Mouse (Mus musculus) MEL (cell line): Measurements from ENCODE around the gene Prcd. TPM values are rescaled to one million over a fixed set of nuclear protein-coding genes. Genes with fewer than 3 reads are reported as not detected.

Experiments used
- DNase-seq: peaks from one replicate; pipeline ENCODE4 v3.0.0; 2011; ENCODE audit warnings: low read depth, low spot score
- H3K27ac ChIP-seq: 2 replicates; pipeline ENCODE4 v1.5.1; 2012; ENCODE audit warnings: low read depth, mild to moderate bottlenecking, control low read depth, low read length, moderate library complexity; ENCODE audit not compliant: control insufficient read depth
- H3K27me3 ChIP-seq, 2 experiments: fragments of 150-350 bp in 1 of 2; sonication (generic) in 1 of 2; 2 replicates each; pipeline ENCODE4 v1.6.1; 2012; ENCODE audit warnings: low read length in 2 of 2, mild to moderate bottlenecking in 2 of 2, improper control_type of control experiment in 1 of 2, moderate library complexity in 1 of 2; ENCODE audit not compliant: insufficient read depth in 2 of 2, control insufficient read depth in 1 of 2
- H3K36me3 ChIP-seq, 2 experiments: 2 replicates each; pipeline ENCODE4 v1.6.1; 2012 to 2014; ENCODE audit warnings: low read length in 2 of 2, improper control_type of control experiment in 1 of 2, inconsistent platforms in 1 of 2, mild to moderate bottlenecking in 1 of 2; ENCODE audit not compliant: insufficient read depth in 2 of 2, control insufficient read depth in 1 of 2
- H3K4me1 ChIP-seq, 2 experiments: fragments of 150-350 bp in 1 of 2; sonication (generic) in 1 of 2; 2 replicates each; pipeline ENCODE4 v1.6.1; 2012; ENCODE audit warnings: low read length in 2 of 2, improper control_type of control experiment in 1 of 2, mild to moderate bottlenecking in 1 of 2; ENCODE audit not compliant: insufficient read depth in 2 of 2, control insufficient read depth in 1 of 2
- H3K4me3 ChIP-seq, 2 experiments: fragments of 150-350 bp in 1 of 2; sonication (generic) in 1 of 2; 2 replicates each; pipeline ENCODE4 v1.5.1; 2012; ENCODE audit warnings: low read depth in 2 of 2, low read length in 2 of 2, mild to moderate bottlenecking in 2 of 2, moderate library complexity in 2 of 2, control low read depth in 1 of 2, improper control_type of control experiment in 1 of 2; ENCODE audit not compliant: control insufficient read depth in 1 of 2, insufficient read depth in 1 of 2
- H3K79me2 ChIP-seq: 2 replicates; pipeline ENCODE4 v1.6.1; 2012; ENCODE audit warnings: mild to moderate bottlenecking, low read length, moderate library complexity; ENCODE audit not compliant: control insufficient read depth, poor library complexity, insufficient read depth
- H3K9ac ChIP-seq: 2 replicates; pipeline ENCODE4 v1.6.1; 2012; ENCODE audit warnings: low read depth, mild to moderate bottlenecking, control low read depth, low read length, moderate library complexity; ENCODE audit not compliant: control insufficient read depth, poor library complexity, severe bottlenecking
- H3K9me3 ChIP-seq: fragments of 150-350 bp; sonication (generic); replicated peaks from 2 replicates; pipeline ENCODE4 v1.6.1; 2012; ENCODE audit warnings: mild to moderate bottlenecking, low read length, improper control_type of control experiment, moderate library complexity; ENCODE audit not compliant: insufficient read depth
- ELF1 ChIP-seq: IDR thresholded peaks from 2 replicates; pipeline ENCODE4 v1.6.1; 2014; ENCODE audit warnings: low read depth, mild to moderate bottlenecking, inconsistent platforms, low read length, improper control_type of control experiment, moderate library complexity
- EP300 ChIP-seq, 2 experiments: IDR thresholded peaks; 2 replicates each; pipeline ENCODE4 v1.6.1; 2011; ENCODE audit warnings: improper control_type of control experiment in 2 of 2, low read length in 2 of 2, low read depth in 1 of 2, mild to moderate bottlenecking in 1 of 2
- GATA1 ChIP-seq: IDR thresholded peaks from 2 replicates; pipeline ENCODE4 v1.6.1; 2011; ENCODE audit warnings: low read depth, low read length, improper control_type of control experiment
- MAFK ChIP-seq: IDR thresholded peaks from 2 replicates; pipeline ENCODE4 v1.6.1; 2011; ENCODE audit warnings: low read depth, mild to moderate bottlenecking, low read length, improper control_type of control experiment, borderline replicate concordance
- MAX ChIP-seq: IDR thresholded peaks from 2 replicates; pipeline ENCODE4 v1.6.1; 2011; ENCODE audit warnings: low read length, improper control_type of control experiment
- MAZ ChIP-seq: IDR thresholded peaks from 2 replicates; pipeline ENCODE4 v1.6.1; 2012; ENCODE audit warnings: low read depth, mild to moderate bottlenecking, inconsistent platforms, low read length, improper control_type of control experiment
- MXI1 ChIP-seq: IDR thresholded peaks from 2 replicates; pipeline ENCODE4 v1.6.1; 2011; ENCODE audit warnings: mild to moderate bottlenecking, low read depth, low read length, improper control_type of control experiment
- NELFE ChIP-seq: IDR thresholded peaks from 2 replicates; pipeline ENCODE4 v1.6.1; 2011; ENCODE audit warnings: low read depth, low read length, improper control_type of control experiment
- POLR2A ChIP-seq, 2 experiments: IDR thresholded peaks; 2 replicates each; pipeline ENCODE4 v1.6.1; 2011 to 2012; ENCODE audit warnings: low read length in 2 of 2, mild to moderate bottlenecking in 2 of 2, control low read depth in 1 of 2, improper control_type of control experiment in 1 of 2, low read depth in 1 of 2, moderate library complexity in 1 of 2; ENCODE audit not compliant: control insufficient read depth in 1 of 2, insufficient read depth in 1 of 2, poor library complexity in 1 of 2
- POLR2AphosphoS2 ChIP-seq: IDR thresholded peaks from 2 replicates; pipeline ENCODE4 v1.6.1; 2011; ENCODE audit warnings: low read length, improper control_type of control experiment
- POLR2AphosphoS5 ChIP-seq: IDR thresholded peaks from 2 replicates; pipeline ENCODE4 v1.6.1; 2012; ENCODE audit warnings: low read depth, borderline replicate concordance, mild to moderate bottlenecking, inconsistent platforms, low read length, moderate library complexity, mixed read lengths
- SMC3 ChIP-seq: IDR thresholded peaks from 2 replicates; pipeline ENCODE4 v1.6.1; 2011; ENCODE audit warnings: low read depth, low read length, improper control_type of control experiment
- TBP ChIP-seq: IDR thresholded peaks from 2 replicates; pipeline ENCODE4 v1.8.0; 2011; ENCODE audit warnings: low read depth, low read length, improper control_type of control experiment
- TCF12 ChIP-seq: IDR thresholded peaks from 2 replicates; pipeline ENCODE4 v1.6.1; 2014; ENCODE audit warnings: low read depth, mild to moderate bottlenecking, inconsistent platforms, low read length, improper control_type of control experiment, moderate library complexity
- USF1 ChIP-seq: IDR thresholded peaks from 2 replicates; pipeline ENCODE4 v1.6.1; 2014; ENCODE audit warnings: low read depth, mild to moderate bottlenecking, inconsistent platforms, low read length, improper control_type of control experiment, moderate library complexity
- polyA plus RNA-seq, 2 experiments: library from polyadenylated mRNA; stranded (reverse) in 1 of 2; unstranded in 1 of 2; fragments of >175 nt in 1 of 2; fragments of >200 nt in 1 of 2; gene quantifications; 2 replicates each; pipeline versions ENCODE4 v1.2.1 to v1.2.4; 2012; ENCODE audit warnings: low replicate concordance in 2 of 2, low read depth in 1 of 2; ENCODE audit not compliant: insufficient read length in 2 of 2, insufficient read depth in 1 of 2, missing spikeins in 1 of 2
- total RNA-seq: library from RNA; depleted of rRNA; stranded (reverse); fragments of 300-350 nt; gene quantifications from 2 replicates; pipeline ENCODE4 v1.2.3, GENCODE M21; 2012

Gene Prcd
- total and polyA plus RNA-seq, 3 experiments: 44.4 to 72.2 TPM; not detected in 1

DNA sequence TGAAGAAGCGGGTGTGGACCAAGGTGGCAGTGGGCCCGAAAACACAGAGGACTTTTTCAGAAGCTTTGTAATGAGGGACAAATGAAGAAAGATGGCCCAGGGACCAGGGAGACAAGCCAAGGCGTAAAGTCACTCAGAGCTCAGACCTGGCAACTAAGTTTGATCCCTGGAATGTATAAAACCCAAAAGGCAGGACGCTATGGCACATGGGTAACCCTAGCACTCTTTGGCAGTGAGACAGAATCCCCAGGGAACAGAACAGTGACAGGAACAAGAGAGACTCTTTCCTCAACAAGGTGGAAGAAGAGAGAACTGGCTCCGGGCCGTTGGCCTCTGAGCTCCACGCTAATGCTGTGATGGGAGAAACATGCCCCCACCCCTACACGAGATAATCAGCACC is 2.5 kb upstream of the Prcd start:
- Histone ChIP-seq H3K79me2 (no peaks in the 10 kb centered on the region; the same call in 1 of the 2 replicates), H3K36me3 (peaks cover 0 to 15% of the 10 kb centered on the region in 2 experiments; a peak in 2 of 4 replicates), H3K9me3 (no peaks in the 10 kb centered on the region), H3K27me3 (peaks cover 0 to 7% of the 10 kb centered on the region in 2 experiments; a peak in 1 of 4 replicates), H3K4me1 (peaks cover 0 to 28% of the 10 kb centered on the region in 2 experiments), H3K27ac (no peak overlapping the region), H3K9ac (no peak overlapping the region), H3K4me3 (no peak overlapping the region)
- DNase-seq: no peak
- TF ChIP-seq NELFE: no peak
- no peak for TF ChIP-seq POLR2A (IDR thresholded peaks at IDR 0.05; ENCODE audit: control insufficient read depth in 1 of 2, insufficient read depth in 1 of 2, low read depth in 1 of 2, low read length in 2 of 2, poor library complexity in 1 of 2)
- TF ChIP-seq MXI1: no peak
- no peak for TF ChIP-seq TCF12
- no peak for TF ChIP-seq MAZ
- TF ChIP-seq ELF1: no peak
- TF ChIP-seq MAX: no peak
- no peak for TF ChIP-seq POLR2AphosphoS5
- no peak for TF ChIP-seq GATA1
- no peak for TF ChIP-seq MAFK
- TF ChIP-seq SMC3: no peak
- no peak for TF ChIP-seq POLR2AphosphoS2
- no peak for TF ChIP-seq EP300 (IDR thresholded peaks at IDR 0.05; ENCODE audit: low read depth in 1 of 2, low read length in 2 of 2)
- no peak for TF ChIP-seq USF1

DNA sequence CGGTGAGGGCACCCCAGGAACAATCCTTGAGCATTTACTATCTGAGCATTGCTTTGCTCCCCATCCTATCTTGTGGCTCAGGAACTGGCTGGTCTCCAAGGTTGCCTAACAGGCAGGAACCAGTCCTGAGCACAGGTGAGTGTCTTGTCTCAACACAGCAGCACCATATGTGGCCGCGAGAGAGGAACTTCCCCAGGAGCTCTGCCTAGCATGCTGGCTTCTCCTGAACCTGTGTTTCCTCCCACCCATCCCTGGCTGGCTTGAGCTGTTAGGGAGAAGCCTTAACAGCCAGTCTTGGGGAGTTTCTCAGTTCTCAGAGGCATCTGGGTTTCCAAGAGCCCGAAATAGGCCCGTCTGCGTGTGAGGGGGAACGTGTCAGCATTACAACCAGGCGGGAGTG is 2.0 kb upstream of the Prcd start:
- Histone ChIP-seq H3K9me3 (no peaks in the 10 kb centered on the region), H3K27me3 (peaks cover 0 to 7% of the 10 kb centered on the region in 2 experiments; a peak in 1 of 4 replicates), H3K27ac (no peak overlapping the region), H3K36me3 (peaks cover 0 to 15% of the 10 kb centered on the region in 2 experiments; a peak in 2 of 4 replicates), H3K79me2 (no peaks in the 10 kb centered on the region; the same call in 1 of the 2 replicates)
- TF ChIP-seq USF1: no peak
- TF ChIP-seq TBP: 0 out of 2 replicates have a peak, but pooled peaks have one; percentile 6
- TF ChIP-seq TCF12: 0 out of 2 replicates have a peak, but pooled peaks have one; percentile 10
- TF ChIP-seq, all 39 proteins: peak for 2
- Histone ChIP-seq H3K9ac (no peak overlapping the region), H3K4me1 (peaks cover 0 to 33% of the 10 kb centered on the region in 2 experiments), H3K4me3 (no peak overlapping the region)
- DNase-seq: no peak
